Comparison of ENCODE assay signal across 9 mouse cellular contexts in genomic region chr1:155028735-155029134, GRCm38 (mm10).
DNase-seq lines count a peak whose midpoint lies in the region; ATAC-seq and TF ChIP-seq lines count a peak whose summit lies in the region.
"Had no signal": no experiment of that assay in that cellular context is flagged by ENCODE, and none has a peak within 500 bp of the region (broad histone marks: within the 10 kb centered on the region; RNA-seq: fewer than 3 reads in every experiment).

No protein-coding gene starts in this region.

- H3K27ac ChIP-seq in heart, embryonic 11.5 days (ENCODE audit: low read depth, low read length): 0 out of 2 replicates have a peak overlapping the region, but pooled peaks have one; percentile 15
- H3K27ac ChIP-seq in liver, embryonic 14.5 days: no peak overlapping the region

- 33% methylated on average over 5 of the region's 5 CpGs for WGBS in heart, embryonic 11.5 days (ENCODE audit: insufficient replicate concordance)
- 13% methylated on average over 5 of the region's 5 CpGs for WGBS in liver, embryonic 14.5 days (ENCODE audit: insufficient replicate concordance)

- H3K9me3 ChIP-seq in heart, embryonic 11.5 days (replicated peaks; ENCODE audit: control insufficient read depth, low read length): no peaks in the 10 kb centered on the region
- no peaks in the 10 kb centered on the region for H3K9me3 ChIP-seq in liver, embryonic 14.5 days (ENCODE audit: control insufficient read depth, low read length)

- DNase-seq in heart, adult 8-10 months (ENCODE audit: low spot score): no peak
- peak; percentile 30 for DNase-seq in CD4-positive helper T cell, adult 2 months (ENCODE audit: low read depth, low spot score)
- DNase-seq in liver, embryonic 14.5 days (ENCODE audit: low read depth in 3 of 3, low spot score in 3 of 3): no peak
- no peak for DNase-seq in yolk sac, embryonic 10.5 days (ENCODE audit: low spot score)
- DNase-seq in right cerebral cortex, adult 2 months (ENCODE audit: low spot score in 2 of 2): no peak
- no peak for DNase-seq in adrenal gland, postnatal 10 days
- DNase-seq: cerebellum, postnatal 25 days had no signal

- 0 out of 2 replicates have a peak overlapping the region, but pooled peaks have one; percentile 10 for H3K4me3 ChIP-seq in heart, embryonic 11.5 days (ENCODE audit: low read depth, low read length)
- no peak overlapping the region; a peak in 1 of 4 replicates for H3K4me3 ChIP-seq in liver, embryonic 14.5 days (ENCODE audit: insufficient read depth in 1 of 2, low read depth in 2 of 2, low read length in 2 of 2)

- peaks cover 30% of the 10 kb centered on the region for H3K4me1 ChIP-seq in heart, embryonic 11.5 days (ENCODE audit: control insufficient read depth, insufficient read depth, low read length)
- peaks cover 25 to 39% of the 10 kb centered on the region in 2 experiments for H3K4me1 ChIP-seq in liver, embryonic 14.5 days (replicated peaks; ENCODE audit: control insufficient read depth in 2 of 2, insufficient read depth in 2 of 2, low read length in 1 of 2)

- no peaks in the 10 kb centered on the region for H3K36me3 ChIP-seq in heart, embryonic 11.5 days (ENCODE audit: control insufficient read depth, insufficient read depth, low read length)
- H3K36me3 ChIP-seq in liver, embryonic 14.5 days (replicated peaks; ENCODE audit: control insufficient read depth, insufficient read depth, low read depth): no peaks in the 10 kb centered on the region

- H3K4me2 ChIP-seq in heart, embryonic 11.5 days: peak overlapping the region; percentile 52
- H3K4me2 ChIP-seq in liver, embryonic 14.5 days (ENCODE audit: low read depth): peak overlapping the region; percentile 51

- TF ChIP-seq CTCF in liver, embryonic 14.5 days (IDR thresholded peaks at IDR 0.05; ENCODE audit: low read depth): no peak

- 0 out of 2 replicates have a peak, but pooled peaks cover 4% of the 10 kb centered on the region for H3K27me3 ChIP-seq in heart, embryonic 11.5 days (ENCODE audit: control insufficient read depth, insufficient read depth, low read length)
- no peaks in the 10 kb centered on the region for H3K27me3 ChIP-seq in liver, embryonic 14.5 days (ENCODE audit: control insufficient read depth, insufficient read depth, low read length)

- H3K9ac ChIP-seq in heart, embryonic 11.5 days (ENCODE audit: low read depth, low read length): peak overlapping the region; percentile 43; the same call in 1 of the 2 replicates
- H3K9ac ChIP-seq in liver, embryonic 14.5 days (replicated peaks): no peak overlapping the region

- no peak for TF ChIP-seq EP300 in liver, embryonic 14.5 days (IDR thresholded peaks at IDR 0.05; ENCODE audit: low read depth)

- ATAC-seq in heart, embryonic 11.5 days (replicated peaks; ENCODE audit: insufficient number of reproducible peaks, low FRiP score, low TSS enrichment): no peak
- ATAC-seq in granulocyte monocyte progenitor cell, adult 5-6 weeks (replicated peaks; ENCODE audit: poor library complexity, severe bottlenecking): peak; percentile 88
- no peak for ATAC-seq in liver, embryonic 14.5 days (ENCODE audit: insufficient read depth)
